Mouse (Mus musculus): ENCODE measurements at regions not wholly inside any gene's neighbourhood (a gene's known extent, or its start where the extent isn't known, plus 50 kb on each side); places are given as distances from the start of the nearest gene placed in this dataset.

- no peak for DNase-seq (ENCODE audit: low read depth, low spot score)
Measured at GRCm38 (mm10) chr17:4296521-4297155, 600.6 kb upstream of the Nox3 start.

- no peak for DNase-seq (ENCODE audit: low read depth, low spot score)
Measured at GRCm38 (mm10) chr17:4297156-4297535, 601.1 kb upstream of the Nox3 start.

GRCm38 (mm10) chr17:4301142-4301853 is 605.2 kb upstream of the Nox3 start:
- no peak for DNase-seq (ENCODE audit: low read depth, low spot score)

- DNase-seq (ENCODE audit: low read depth, low spot score) = no peak
Measured at GRCm38 (mm10) chr17:4311785-4312379, 615.8 kb upstream of the Nox3 start.

GRCm38 (mm10) chr17:4319141-4319540 is 623.1 kb upstream of the Nox3 start:
- no peak for DNase-seq (ENCODE audit: low read depth, low spot score)

- no peak for DNase-seq (ENCODE audit: low read depth, low spot score)
Measured at GRCm38 (mm10) chr17:4328810-4329209, 632.7 kb upstream of the Nox3 start.

- peak; percentile 14 for DNase-seq (ENCODE audit: low read depth, low spot score)
Measured at GRCm38 (mm10) chr17:4331650-4332049, 635.6 kb upstream of the Nox3 start.

GRCm38 (mm10) chr17:4333091-4333490 is 637.0 kb upstream of the Nox3 start:
- DNase-seq (ENCODE audit: low read depth, low spot score) = no peak

GRCm38 (mm10) chr17:4353018-4353417 is 641.1 kb upstream of the Arid1b start:
- no peak for DNase-seq (ENCODE audit: low read depth, low spot score)

- DNase-seq (ENCODE audit: low read depth, low spot score) = no peak
Measured at GRCm38 (mm10) chr17:4355506-4356218, 638.5 kb upstream of the Arid1b start.

- no peak for DNase-seq (ENCODE audit: low read depth, low spot score)
Measured at GRCm38 (mm10) chr17:4360413-4361320, 633.5 kb upstream of the Arid1b start.

GRCm38 (mm10) chr17:4365811-4366210 is 628.3 kb upstream of the Arid1b start:
- DNase-seq (ENCODE audit: low read depth, low spot score) = no peak

- no peak for DNase-seq (ENCODE audit: low read depth, low spot score)
Measured at GRCm38 (mm10) chr17:4380449-4380848, 613.7 kb upstream of the Arid1b start.

- no peak for DNase-seq (ENCODE audit: low read depth, low spot score)
Measured at GRCm38 (mm10) chr17:4380873-4381272, 613.3 kb upstream of the Arid1b start.

GRCm38 (mm10) chr17:4381896-4382685 is 612.0 kb upstream of the Arid1b start:
- DNase-seq (ENCODE audit: low read depth, low spot score) = no peak

GRCm38 (mm10) chr17:4382716-4383115 is 611.4 kb upstream of the Arid1b start:
- DNase-seq (ENCODE audit: low read depth, low spot score) = no peak

GRCm38 (mm10) chr17:4387616-4388015 is 606.5 kb upstream of the Arid1b start:
- no peak for DNase-seq (ENCODE audit: low read depth, low spot score)

GRCm38 (mm10) chr17:4390012-4390411 is 604.1 kb upstream of the Arid1b start:
- DNase-seq (ENCODE audit: low read depth, low spot score) = no peak

GRCm38 (mm10) chr17:4390577-4390976 is 603.6 kb upstream of the Arid1b start:
- no peak for DNase-seq (ENCODE audit: low read depth, low spot score)

- no peak for DNase-seq (ENCODE audit: low read depth, low spot score)
Measured at GRCm38 (mm10) chr17:4391210-4391609, 602.9 kb upstream of the Arid1b start.

Data from R1 (cell line).